Mouse (Mus musculus): ENCODE results near the gene Gm3448.

- no peak for TF ChIP-seq CTCF (IDR thresholded peaks at IDR 0.05; ENCODE audit: low read depth)
- TF ChIP-seq EP300 (IDR thresholded peaks at IDR 0.05; ENCODE audit: low read depth): no peak
These were observed 81.4 kb downstream of the Gm3448 start for GRCm38 (mm10) chr17:14959979-14960378.
